Mouse (Mus musculus) cerebellum, postnatal 25 days (tissue): ENCODE data around the gene Isl2.

Experiments
- DNase-seq, 2 experiments: peaks; one replicate each; pipeline ENCODE4 v3.0.0; 2021; ENCODE audit warnings: mixed read lengths in 2 of 2

Isl2 gene

DNA sequence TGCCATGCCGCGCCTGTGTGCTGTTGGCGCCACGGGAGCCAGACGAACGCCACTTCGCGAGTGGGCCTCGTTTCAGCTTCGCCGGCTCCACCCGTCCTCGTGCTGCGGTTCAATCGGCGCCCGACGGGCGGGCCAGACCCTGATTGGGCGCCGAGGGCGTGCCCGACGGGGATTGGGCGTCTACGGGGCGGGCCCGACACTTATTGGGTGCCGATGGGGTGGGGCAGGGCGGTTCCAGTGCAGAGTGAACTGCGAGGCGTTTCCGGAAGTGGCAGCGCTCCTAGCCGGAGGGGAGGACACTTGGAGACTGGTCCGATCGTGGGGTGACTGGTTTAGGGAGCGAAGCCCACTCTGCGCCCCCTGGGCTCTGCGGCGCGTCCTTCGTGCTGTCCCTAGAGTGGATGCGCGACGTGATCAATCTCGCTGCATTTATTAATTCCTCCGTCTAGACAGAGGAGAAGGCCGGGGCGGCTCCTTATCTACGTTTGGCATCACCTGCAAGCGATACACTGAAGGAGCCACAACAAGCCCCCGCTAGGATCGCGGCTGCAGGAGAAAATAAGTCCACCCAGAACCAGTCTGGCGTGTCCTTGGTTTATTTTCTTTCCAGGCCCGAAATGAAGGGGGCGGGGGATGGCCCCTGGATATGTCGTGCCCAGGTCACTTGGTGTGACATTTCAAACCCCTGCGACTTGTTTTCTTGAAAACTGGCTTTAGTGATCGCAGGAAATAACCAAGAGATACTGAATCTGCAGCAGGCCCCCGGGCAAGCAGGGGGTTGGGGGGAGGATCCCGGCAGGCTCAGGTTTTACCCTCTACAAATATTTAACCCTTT is 7.9 kb downstream of the Isl2 start:
- DNase-seq: peak; percentile 25 to 35

GRCm38 (mm10) chr9:55548871-55549270 is 10.4 kb downstream of the Isl2 start:
- no peak for DNase-seq

- no peak for DNase-seq
Measured at GRCm38 (mm10) chr9:55549302-55549890, 10.9 kb downstream of the Isl2 start.

- DNase-seq: no peak
Measured at GRCm38 (mm10) chr9:55554986-55555385, 16.5 kb downstream of the Isl2 start.

DNA sequence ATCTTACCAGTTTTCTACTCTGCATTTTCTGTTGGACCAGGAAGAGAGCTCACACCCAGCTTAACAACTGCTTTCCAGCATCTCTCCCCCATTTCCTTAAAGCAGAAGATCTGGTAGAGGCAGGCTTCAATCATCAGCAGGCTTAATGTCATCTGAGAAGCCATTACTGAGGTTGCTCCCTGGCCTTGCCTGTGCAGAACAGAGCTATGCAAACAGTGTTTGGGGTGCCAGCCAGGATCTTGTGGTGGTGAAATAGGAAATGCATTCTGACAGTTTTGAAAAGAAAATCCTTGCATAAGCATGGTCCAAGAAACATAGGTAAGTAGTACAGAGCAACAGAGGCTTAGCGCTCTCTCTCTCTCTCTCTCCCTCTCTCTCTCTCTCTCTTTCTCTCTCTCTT is 22.5 kb downstream of the Isl2 start:
- no peak for DNase-seq

DNA sequence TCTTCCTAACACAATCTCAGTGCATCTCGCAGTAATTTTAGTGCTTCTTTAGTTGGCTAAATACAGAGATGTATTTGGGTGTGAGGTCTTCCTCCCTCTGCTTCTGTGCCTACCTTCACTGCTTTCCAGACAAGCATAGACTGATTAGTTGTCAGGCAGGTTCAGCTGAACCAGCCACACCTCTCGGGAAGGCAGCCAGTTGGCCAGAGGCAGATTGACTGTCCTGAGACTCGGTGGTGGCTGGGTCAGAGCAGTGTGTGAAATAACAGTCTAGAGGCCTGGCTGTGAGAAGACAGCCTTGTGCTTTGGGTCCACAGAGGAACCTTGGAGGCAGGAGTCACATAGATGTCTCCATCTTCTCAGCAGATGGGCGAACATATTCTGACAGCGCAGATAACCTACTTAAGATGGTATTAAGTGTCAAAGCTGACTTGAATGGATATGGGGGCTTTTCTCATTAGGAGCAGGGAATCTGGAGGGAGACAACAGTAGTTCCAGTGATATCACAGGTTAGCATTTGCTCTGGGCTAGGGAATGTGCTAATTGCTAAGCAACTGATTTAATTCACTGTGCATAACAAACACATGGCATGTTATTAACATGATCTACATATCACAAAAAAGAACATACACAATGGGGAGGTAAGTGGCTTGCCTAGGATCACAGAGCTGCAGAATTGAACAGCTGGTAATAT is 30.1 kb downstream of the Isl2 start:
- DNase-seq: peak in 1 of 2 experiments; percentile 46

- DNase-seq: no peak
Measured at GRCm38 (mm10) chr9:55571071-55571470, 32.6 kb downstream of the Isl2 start.

DNA sequence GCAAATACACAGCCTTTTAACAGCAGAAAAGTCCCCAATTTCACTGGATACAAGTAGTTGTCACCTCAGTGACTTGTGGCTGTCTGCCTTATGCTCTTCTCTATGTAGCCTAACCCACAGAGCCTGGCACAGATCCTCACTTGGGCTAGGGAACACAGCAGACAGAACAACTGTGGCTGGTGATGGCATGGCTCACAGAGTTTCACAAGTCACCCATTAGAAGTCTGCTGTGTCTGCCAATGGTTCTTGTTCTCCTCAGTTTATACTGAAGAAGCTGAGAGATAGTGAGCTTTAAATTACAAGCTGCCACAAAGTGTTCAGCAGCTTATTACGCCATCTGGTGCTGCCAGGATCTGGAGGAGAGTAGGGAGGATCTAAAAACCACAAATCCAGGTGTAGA is 38.1 kb downstream of the Isl2 start:
- DNase-seq: no peak

GRCm38 (mm10) chr9:55581414-55581813 is 42.9 kb downstream of the Isl2 start:
- DNase-seq: no peak

GRCm38 (mm10) chr9:55586141-55586540 is 47.7 kb downstream of the Isl2 start:
- DNase-seq: peak; percentile 33 to 54
